Mouse (Mus musculus) CH12.LX (cell line): ENCODE measurements at regions not wholly inside any gene's neighbourhood (a gene's known extent, or its start where the extent isn't known, plus 50 kb on each side); places are given as distances from the start of the nearest gene placed in this dataset.

Source experiments
- CTCF ChIP-seq, 2 experiments: IDR thresholded peaks in 1 of 2; conservative IDR thresholded peaks in 1 of 2; 2 replicates each; pipeline ENCODE4 v1.5.1; 2011 to 2012; ENCODE audit warnings: low read depth in 2 of 2, low read length in 2 of 2, improper control_type of control experiment in 1 of 2, inconsistent platforms in 1 of 2, mild to moderate bottlenecking in 1 of 2, moderate library complexity in 1 of 2
- KAT2A ChIP-seq: IDR thresholded peaks from 2 replicates; pipeline ENCODE4 v1.6.1; 2012; ENCODE audit warnings: low read length, improper control_type of control experiment, inconsistent platforms; ENCODE audit not compliant: insufficient replicate concordance
- SMC3 ChIP-seq: IDR thresholded peaks from 2 replicates; pipeline ENCODE4 v1.6.1; 2011; ENCODE audit warnings: low read depth, low read length, improper control_type of control experiment
- USF1 ChIP-seq: IDR thresholded peaks from 2 replicates; pipeline ENCODE4 v1.6.1; 2014; ENCODE audit warnings: low read depth, mild to moderate bottlenecking, inconsistent platforms, low read length, improper control_type of control experiment

GRCm38 (mm10) chrX:99659496-99660140 lies 161.2 kb upstream of the Tmem28 start:
- TF ChIP-seq KAT2A, result no peak
- TF ChIP-seq SMC3, result no peak
- no peak for TF ChIP-seq USF1
- TF ChIP-seq CTCF (conservative IDR thresholded peaks at IDR 0.05 in 1 of 2, IDR thresholded peaks at IDR 0.05 in 1 of 2; ENCODE audit: low read depth in 2 of 2, low read length in 2 of 2), result no peak
